Mouse (Mus musculus): ENCODE data around the gene Brdt. TPM values are rescaled to one million over a fixed set of nuclear protein-coding genes. Genes with fewer than 3 reads are reported as not detected.
A peak's percentile ranks its signal among the peaks of the same experiment; 100 is the strongest.

Brdt gene
- polyA plus RNA-seq, 1 experiment, result 10.7 TPM

DNA sequence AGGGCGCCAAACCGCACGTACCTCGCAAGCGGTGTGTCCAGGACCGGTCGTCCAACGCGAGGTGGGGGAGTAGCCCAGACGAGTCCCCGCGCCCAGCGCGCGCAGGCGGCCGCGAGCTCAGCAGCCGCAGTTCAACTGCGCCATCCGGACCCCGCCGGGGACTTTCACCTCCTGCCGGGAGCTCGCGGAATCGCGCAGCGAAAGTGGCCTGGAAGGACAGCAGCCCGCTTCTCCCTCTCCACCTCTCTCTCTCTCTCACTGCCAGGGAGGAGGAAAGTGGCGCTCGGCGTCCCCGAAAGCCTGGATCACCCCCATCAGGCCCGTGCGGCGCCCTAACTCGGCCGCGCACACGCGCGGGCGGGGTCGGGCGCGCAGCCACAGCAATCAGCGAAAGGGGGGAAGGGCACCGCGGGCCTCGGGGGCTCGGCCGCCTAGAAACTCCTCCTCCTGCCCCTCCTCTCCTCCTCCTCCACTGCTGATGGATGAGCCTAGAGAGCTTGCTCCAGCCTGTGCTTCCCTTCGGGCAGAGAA, 41.7 kb upstream of the Brdt start, which contains the start of gene Tgfbr3:
Gene Tgfbr3, minus strand, starts transcription at position 396 of the 531 bp plus-strand sequence.
- TF ChIP-seq POLR2A (IDR thresholded peaks at IDR 0.05; ENCODE audit: borderline replicate concordance, insufficient read depth, low read length), result peak; percentile 75; the same call in 1 of the 2 replicates
- 0 out of 2 replicates have a peak, but pooled peaks have one; percentile 10 for TF ChIP-seq CTCF (IDR thresholded peaks at IDR 0.05; ENCODE audit: borderline replicate concordance, insufficient read depth, low read depth, low read length)
- Histone ChIP-seq H3K4me1 (ENCODE audit: control insufficient read depth, insufficient read depth, low read length) (peaks cover under 1% of the 10 kb centered on the region; the same call in 1 of the 2 replicates), H3K4me3 (replicated peaks; ENCODE audit: insufficient read depth, low read depth, low read length) (peak within 1 kb of the TSS; percentile 71), H3K27me3 (ENCODE audit: control insufficient read depth, insufficient read depth, low read length) (no peaks in the 10 kb centered on the region), H3K27ac (ENCODE audit: insufficient read depth, low read length) (peak within 1 kb of the TSS; percentile 82)
- peak; percentile 87 to 90 for DNase-seq
- under 1% methylated on average over 50 of the region's 54 CpGs for WGBS

DNA sequence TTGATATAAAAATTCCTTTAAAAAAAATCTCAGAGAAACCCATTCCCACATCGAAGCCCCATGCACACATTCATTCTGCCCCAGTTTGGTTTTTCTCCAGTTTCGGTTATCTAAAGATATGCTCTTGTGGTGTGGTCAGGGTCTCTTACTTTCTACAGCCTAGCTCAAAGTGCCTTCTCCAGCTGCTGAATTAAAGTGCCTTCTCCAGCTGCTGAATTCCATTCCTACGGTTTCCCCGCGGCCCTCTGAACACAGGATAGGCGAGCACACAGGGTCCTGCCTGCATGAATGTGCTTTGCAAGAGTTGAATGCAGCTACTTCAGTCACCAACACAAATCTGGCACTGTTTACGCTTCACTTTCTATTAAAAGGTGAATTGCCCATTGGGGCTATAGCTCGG, 41.0 kb upstream of the Brdt start:
- TF ChIP-seq POLR2A (IDR thresholded peaks at IDR 0.05; ENCODE audit: borderline replicate concordance, insufficient read depth, low read length) (no peak), CTCF (IDR thresholded peaks at IDR 0.05; ENCODE audit: borderline replicate concordance, insufficient read depth, low read depth, low read length) (no peak)
- 76% methylated on average over 8 of the region's 8 CpGs for WGBS
- no peak overlapping the region for H3K27ac ChIP-seq (ENCODE audit: insufficient read depth, low read length)
- H3K27me3 ChIP-seq (ENCODE audit: control insufficient read depth, insufficient read depth, low read length), result no peaks in the 10 kb centered on the region
- no peaks in the 10 kb centered on the region; the same call in 1 of the 2 replicates for H3K4me1 ChIP-seq (ENCODE audit: control insufficient read depth, insufficient read depth, low read length)
- H3K4me3 ChIP-seq (replicated peaks; ENCODE audit: insufficient read depth, low read depth, low read length), result no peak overlapping the region
- no peak for DNase-seq

DNA sequence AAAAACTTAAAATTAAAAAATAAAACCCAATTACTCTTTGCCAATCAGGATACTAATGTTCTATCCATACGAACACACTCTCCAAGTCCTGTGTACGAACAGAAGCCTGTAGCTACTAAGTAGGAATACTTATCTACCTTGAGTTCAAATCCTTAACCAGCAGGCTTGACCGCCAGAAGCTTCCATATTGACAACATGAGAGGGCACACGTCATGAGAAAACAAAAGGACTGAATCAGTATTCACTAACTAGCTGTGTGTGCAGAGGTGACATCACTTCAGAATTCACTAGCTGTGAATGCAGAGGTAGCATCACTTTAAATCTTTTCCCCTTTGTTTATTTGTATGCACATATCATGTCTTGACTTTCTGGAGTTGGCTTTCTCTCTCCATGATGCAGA, 36.9 kb upstream of the Brdt start:
- Histone ChIP-seq H3K4me1 (ENCODE audit: control insufficient read depth, insufficient read depth, low read length) (no peaks in the 10 kb centered on the region; the same call in 1 of the 2 replicates), H3K27me3 (ENCODE audit: control insufficient read depth, insufficient read depth, low read length) (no peaks in the 10 kb centered on the region), H3K4me3 (replicated peaks; ENCODE audit: insufficient read depth, low read depth, low read length) (no peak overlapping the region), H3K27ac (ENCODE audit: insufficient read depth, low read length) (no peak overlapping the region)
- no peak for DNase-seq
- WGBS, result 92% methylated on average over 4 of the region's 4 CpGs
- TF ChIP-seq CTCF (IDR thresholded peaks at IDR 0.05; ENCODE audit: borderline replicate concordance, insufficient read depth, low read depth, low read length) (no peak), POLR2A (IDR thresholded peaks at IDR 0.05; ENCODE audit: borderline replicate concordance, insufficient read depth, low read length) (no peak)

DNA sequence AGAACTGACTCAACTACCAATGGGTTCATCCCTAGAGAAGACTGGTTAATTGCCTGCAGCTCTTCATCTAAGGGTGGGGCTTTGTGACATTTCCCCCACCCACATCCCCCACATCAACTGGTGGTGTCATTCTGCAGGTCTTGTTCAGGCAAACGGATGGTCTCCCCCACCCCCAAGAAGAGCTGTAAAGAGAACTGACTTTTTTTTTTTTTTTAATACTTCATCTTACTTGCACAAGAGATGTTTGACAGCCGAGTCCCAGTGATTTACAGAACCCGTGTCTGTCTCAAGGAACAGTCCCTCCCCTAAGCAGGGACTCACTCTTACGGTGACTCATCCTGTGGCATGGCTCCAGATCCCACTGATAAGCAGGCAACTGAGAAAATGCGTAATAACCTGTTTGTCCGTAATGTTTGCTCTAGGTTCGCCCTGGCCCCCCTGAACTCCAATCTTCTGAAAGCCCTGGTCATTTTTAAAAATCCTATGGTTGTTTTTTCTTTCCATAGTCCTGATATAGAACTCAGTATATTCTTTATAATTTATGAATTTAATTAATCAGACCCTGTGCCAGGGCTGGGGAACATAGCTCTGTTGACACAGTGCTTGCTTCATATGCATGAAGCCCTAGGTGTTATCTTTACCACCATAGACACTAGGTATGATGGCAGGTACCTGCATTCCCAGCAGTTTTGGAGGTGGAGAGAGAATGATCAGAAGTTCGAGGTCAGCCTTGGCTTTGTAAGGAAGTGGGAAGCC, 35.7 kb upstream of the Brdt start:
- TF ChIP-seq CTCF (IDR thresholded peaks at IDR 0.05; ENCODE audit: borderline replicate concordance, insufficient read depth, low read depth, low read length), result no peak
- no peak for TF ChIP-seq POLR2A (IDR thresholded peaks at IDR 0.05; ENCODE audit: borderline replicate concordance, insufficient read depth, low read length)
- H3K4me1 ChIP-seq (ENCODE audit: control insufficient read depth, insufficient read depth, low read length), result no peaks in the 10 kb centered on the region; the same call in 1 of the 2 replicates
- 58% methylated on average over 8 of the region's 8 CpGs for WGBS
- no peak overlapping the region for H3K27ac ChIP-seq (ENCODE audit: insufficient read depth, low read length)
- no peak overlapping the region for H3K4me3 ChIP-seq (replicated peaks; ENCODE audit: insufficient read depth, low read depth, low read length)
- H3K27me3 ChIP-seq (ENCODE audit: control insufficient read depth, insufficient read depth, low read length), result no peaks in the 10 kb centered on the region
- peak in 1 of 2 experiments; percentile 67 for DNase-seq

DNA sequence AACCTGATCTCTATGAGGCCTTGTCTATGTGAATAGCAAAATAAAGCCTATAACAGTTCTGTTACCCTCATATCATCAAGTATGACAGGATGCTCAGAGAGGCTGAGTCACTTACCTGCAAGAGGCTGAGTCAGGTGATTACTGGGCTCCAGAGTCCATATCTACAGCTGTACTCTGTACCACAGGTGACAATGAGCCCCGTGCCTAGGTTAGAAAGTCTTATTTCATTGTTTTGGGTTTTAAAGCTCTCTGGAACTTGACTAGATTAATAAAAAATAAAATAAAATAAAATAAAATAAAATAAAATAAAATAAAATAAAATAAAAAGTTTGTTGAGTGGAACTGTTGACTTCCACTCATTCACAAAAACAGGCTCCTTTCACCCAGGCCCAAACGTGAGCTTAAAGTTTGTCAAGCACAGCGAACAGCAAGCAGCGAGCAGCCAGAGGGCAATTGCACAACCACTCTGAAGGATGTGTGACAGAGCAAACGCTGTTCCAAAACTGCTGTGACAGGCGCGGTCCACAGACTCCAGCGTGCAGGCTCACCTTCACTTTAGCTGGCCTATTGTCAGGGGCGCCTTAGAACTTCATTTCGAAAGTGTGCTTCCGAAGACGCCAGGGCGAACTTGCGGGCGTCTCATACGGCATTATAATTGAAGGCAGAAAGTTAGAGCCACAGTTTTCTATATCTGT, 35.0 kb upstream of the Brdt start:
- no peak overlapping the region for H3K27ac ChIP-seq (ENCODE audit: insufficient read depth, low read length)
- no peaks in the 10 kb centered on the region; the same call in 1 of the 2 replicates for H3K4me1 ChIP-seq (ENCODE audit: control insufficient read depth, insufficient read depth, low read length)
- 46% methylated on average over 16 of the region's 16 CpGs for WGBS
- TF ChIP-seq CTCF (IDR thresholded peaks at IDR 0.05; ENCODE audit: borderline replicate concordance, insufficient read depth, low read depth, low read length), result no peak
- TF ChIP-seq POLR2A (IDR thresholded peaks at IDR 0.05; ENCODE audit: borderline replicate concordance, insufficient read depth, low read length), result no peak
- no peak overlapping the region for H3K4me3 ChIP-seq (replicated peaks; ENCODE audit: insufficient read depth, low read depth, low read length)
- no peaks in the 10 kb centered on the region for H3K27me3 ChIP-seq (ENCODE audit: control insufficient read depth, insufficient read depth, low read length)
- DNase-seq, result no peak

DNA sequence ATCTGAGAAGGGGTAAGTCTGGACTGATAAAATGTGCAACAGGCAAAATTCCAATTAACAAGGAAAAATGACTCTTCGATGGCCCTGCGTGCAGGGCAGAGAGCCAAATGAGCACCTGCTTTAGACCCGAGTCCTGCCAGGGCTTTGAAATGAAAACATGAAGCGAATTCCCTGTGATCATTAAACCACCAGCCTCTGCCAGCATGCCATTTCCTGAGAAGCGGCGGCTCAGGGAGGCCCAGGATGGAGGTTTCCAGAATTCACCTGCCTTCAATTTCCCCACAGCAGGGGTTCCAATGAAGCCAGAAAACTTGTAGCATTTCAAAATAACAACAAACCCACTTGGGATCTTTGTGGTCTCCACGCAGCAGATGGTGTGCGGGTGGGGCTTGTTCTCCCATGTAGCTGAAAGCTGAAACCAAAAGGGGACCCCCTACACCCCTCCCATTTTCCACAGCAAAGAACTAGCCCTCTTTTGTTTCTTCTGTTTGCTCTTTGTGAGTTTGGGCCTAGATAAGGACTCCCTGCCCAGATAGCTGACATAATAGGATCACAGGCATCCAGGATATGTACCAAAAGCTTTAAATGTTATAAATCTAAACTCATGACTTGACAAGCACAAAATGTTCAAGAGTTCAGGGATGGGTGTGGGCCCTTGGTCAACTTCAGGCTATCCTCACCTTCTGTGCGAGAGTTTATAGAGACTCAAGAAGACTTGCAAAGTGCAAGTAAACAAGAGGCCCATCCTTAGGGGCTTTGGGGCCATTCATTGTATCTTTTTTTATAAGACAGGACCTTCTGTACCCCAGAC, 34.2 kb upstream of the Brdt start:
- no peak overlapping the region for H3K4me3 ChIP-seq (replicated peaks; ENCODE audit: insufficient read depth, low read depth, low read length)
- H3K4me1 ChIP-seq (ENCODE audit: control insufficient read depth, insufficient read depth, low read length), result no peaks in the 10 kb centered on the region; the same call in 1 of the 2 replicates
- H3K27ac ChIP-seq (ENCODE audit: insufficient read depth, low read length), result no peak overlapping the region
- WGBS, result 18% methylated on average over 9 of the region's 9 CpGs
- H3K27me3 ChIP-seq (ENCODE audit: control insufficient read depth, insufficient read depth, low read length), result no peaks in the 10 kb centered on the region
- TF ChIP-seq CTCF (IDR thresholded peaks at IDR 0.05; ENCODE audit: borderline replicate concordance, insufficient read depth, low read depth, low read length) (no peak), POLR2A (IDR thresholded peaks at IDR 0.05; ENCODE audit: borderline replicate concordance, insufficient read depth, low read length) (no peak)
- peak; percentile 73 to 87 for DNase-seq

DNA sequence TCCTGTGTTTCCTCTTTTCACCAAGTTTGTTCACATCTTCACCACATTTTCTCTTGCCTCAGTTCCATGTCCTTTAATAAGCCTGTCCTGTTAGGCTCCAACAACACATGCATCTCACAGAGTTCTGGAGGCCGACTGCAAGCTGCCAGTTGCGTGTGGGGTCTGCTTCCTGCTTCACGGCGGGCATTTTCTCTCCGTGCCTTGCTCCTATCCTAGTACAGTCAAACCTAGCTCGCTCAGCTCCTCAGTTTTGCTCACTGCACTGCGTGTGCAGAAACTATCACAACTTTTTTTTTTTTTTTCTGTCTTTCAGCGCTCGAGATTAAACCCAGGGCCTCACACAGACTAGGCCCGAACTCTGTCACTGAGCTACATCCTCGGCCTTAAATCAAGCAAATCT, 32.1 kb upstream of the Brdt start:
- Histone ChIP-seq H3K4me1 (ENCODE audit: control insufficient read depth, insufficient read depth, low read length) (no peaks in the 10 kb centered on the region; the same call in 1 of the 2 replicates), H3K4me3 (replicated peaks; ENCODE audit: insufficient read depth, low read depth, low read length) (no peak overlapping the region), H3K27ac (ENCODE audit: insufficient read depth, low read length) (no peak overlapping the region), H3K27me3 (ENCODE audit: control insufficient read depth, insufficient read depth, low read length) (no peaks in the 10 kb centered on the region)
- WGBS, result 92% methylated on average over 11 of the region's 11 CpGs
- TF ChIP-seq POLR2A (IDR thresholded peaks at IDR 0.05; ENCODE audit: borderline replicate concordance, insufficient read depth, low read length), result no peak
- no peak for TF ChIP-seq CTCF (IDR thresholded peaks at IDR 0.05; ENCODE audit: borderline replicate concordance, insufficient read depth, low read depth, low read length)
- DNase-seq, result no peak

All from cerebellum, adult 2 months (tissue).